Mouse (Mus musculus) layer of hippocampus, postnatal 25 days (tissue): ENCODE results near the gene Tfb1m. TPM values are rescaled to one million over a fixed set of nuclear protein-coding genes. Genes with fewer than 3 reads are reported as not detected.

Source experiments
- DNase-seq, 2 experiments: peaks; one replicate each; pipeline ENCODE4 v3.0.0; 2022; ENCODE audit warnings: mixed read lengths in 2 of 2, low spot score in 1 of 2; ENCODE audit errors: extremely low spot score in 1 of 2
- total RNA-seq, 2 experiments: library from RNA; stranded (reverse); gene quantifications; 2 replicates each; pipeline ENCODE4 v1.2.3; 2021

Tfb1m gene
- total RNA-seq, 2 experiments from 2014 or later: 4.6 to 5.5 TPM

- no peak for DNase-seq
Measured at GRCm38 (mm10) chr17:3472018-3472417, 85.6 kb downstream of the Tfb1m start.

Other genes starting within 250 kb of the Tfb1m start
- gene Tiam2, start 231.2 kb downstream of the Tfb1m start, total RNA-seq: 10 to 100 TPM; 32.1 to 32.8 TPM
- gene Cldn20, start 25.2 kb downstream of the Tfb1m start, total RNA-seq: not detected
- not detected for gene Nox3, start 138.5 kb upstream of the Tfb1m start, total RNA-seq